Mouse (Mus musculus): ENCODE results near the gene Npdc1. TPM values are rescaled to one million over a fixed set of nuclear protein-coding genes. Genes with fewer than 3 reads are reported as not detected.

The Npdc1 gene
- total RNA-seq, 2 experiments from 2014 or later: 14.9 to 16.9 TPM

DNA sequence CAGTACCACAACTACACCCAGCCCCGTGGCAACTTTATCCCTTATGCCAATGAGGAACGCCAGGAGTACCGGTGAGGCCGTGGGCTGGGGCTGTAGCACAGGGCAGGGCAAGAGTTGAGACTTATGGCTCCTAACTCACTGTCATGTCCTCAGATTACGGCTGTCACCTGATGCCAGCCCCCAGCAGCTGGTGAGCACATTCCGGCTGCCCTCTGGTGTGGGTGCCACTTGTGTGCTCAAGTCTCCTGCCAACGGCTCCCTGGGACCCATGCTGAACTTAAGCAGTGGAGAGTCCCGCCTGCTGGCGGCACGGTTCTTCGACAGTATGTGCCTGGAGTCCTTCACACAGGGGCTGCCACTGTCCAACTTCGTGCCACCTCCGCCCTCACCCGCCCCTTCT lies 43.5 kb downstream of the Npdc1 start:
- intact Hi-C loops (cut with DNase I): no loop called here
- no peak for TF ChIP-seq CTCF (IDR thresholded peaks at IDR 0.05)
- H3K4me3 ChIP-seq: no peak overlapping the region
- DNase-seq: no peak
- H3K27ac ChIP-seq: no peak overlapping the region

DNA sequence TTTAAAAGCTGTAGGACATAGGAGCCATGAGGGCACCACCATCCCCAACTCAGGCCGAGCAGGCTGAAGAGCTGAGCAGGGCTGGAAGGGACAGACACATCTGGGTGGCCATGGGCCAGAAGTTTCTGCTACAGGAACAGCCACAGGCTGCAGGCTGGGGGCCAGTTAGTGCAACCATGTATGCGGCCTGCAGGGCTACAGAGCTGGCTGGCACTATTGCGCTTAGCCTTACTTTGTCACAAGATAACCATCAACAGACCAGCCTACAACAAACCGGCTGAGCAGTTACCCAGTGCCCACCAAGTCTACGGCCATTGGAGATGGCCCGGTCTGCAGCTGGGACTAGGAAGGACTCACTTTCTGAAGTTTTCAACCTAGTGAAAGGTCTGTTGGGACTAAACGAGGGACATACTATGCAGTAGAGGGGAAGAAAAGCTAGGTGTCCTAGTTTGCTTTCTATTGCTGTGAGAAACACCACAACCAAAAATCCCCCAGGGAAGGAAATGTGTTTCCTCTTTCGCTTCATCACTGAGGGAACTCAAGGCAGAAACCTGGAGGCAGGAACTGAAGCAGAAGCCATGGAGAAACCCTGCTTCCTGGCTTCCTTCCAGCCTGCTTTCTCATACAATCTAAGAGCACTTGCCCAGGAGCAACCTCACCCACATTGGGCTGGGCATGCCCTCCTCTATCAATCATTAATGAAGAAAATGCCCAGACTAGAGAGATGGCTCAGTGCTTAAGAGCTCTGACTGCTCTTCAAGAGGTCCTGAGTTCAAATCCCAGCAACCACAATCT lies 51.9 kb downstream of the Npdc1 start:
- peak; percentile 19 for DNase-seq
- intact Hi-C loops (cut with DNase I): no loop called here
- Histone ChIP-seq H3K27ac (no peak overlapping the region), H3K4me3 (no peak overlapping the region)
- TF ChIP-seq CTCF (IDR thresholded peaks at IDR 0.05): no peak

DNA sequence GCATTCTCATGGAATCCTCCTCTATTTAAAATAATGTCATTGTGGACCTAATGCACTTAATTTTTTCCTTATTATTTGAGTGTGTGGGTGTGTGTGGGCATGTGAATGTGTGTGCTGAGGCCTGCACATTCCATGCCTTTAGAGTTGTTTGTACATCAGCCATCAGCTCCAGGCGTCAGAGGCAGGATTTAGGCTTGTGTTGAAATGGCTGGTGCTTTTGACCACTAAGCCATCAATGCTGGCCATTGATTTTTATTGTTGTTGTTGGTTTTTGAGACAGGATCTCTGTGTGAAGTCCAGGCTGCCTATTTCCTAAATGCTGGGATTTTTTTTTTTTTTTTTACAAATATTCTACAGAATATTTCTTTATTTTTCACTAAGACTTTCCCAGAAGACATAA lies 53.8 kb downstream of the Npdc1 start:
- Histone ChIP-seq H3K4me3 (no peak overlapping the region), H3K27ac (no peak overlapping the region)
- no peak for TF ChIP-seq CTCF (IDR thresholded peaks at IDR 0.05)
- intact Hi-C loops (cut with DNase I): no loop called here
- no peak for DNase-seq

DNA sequence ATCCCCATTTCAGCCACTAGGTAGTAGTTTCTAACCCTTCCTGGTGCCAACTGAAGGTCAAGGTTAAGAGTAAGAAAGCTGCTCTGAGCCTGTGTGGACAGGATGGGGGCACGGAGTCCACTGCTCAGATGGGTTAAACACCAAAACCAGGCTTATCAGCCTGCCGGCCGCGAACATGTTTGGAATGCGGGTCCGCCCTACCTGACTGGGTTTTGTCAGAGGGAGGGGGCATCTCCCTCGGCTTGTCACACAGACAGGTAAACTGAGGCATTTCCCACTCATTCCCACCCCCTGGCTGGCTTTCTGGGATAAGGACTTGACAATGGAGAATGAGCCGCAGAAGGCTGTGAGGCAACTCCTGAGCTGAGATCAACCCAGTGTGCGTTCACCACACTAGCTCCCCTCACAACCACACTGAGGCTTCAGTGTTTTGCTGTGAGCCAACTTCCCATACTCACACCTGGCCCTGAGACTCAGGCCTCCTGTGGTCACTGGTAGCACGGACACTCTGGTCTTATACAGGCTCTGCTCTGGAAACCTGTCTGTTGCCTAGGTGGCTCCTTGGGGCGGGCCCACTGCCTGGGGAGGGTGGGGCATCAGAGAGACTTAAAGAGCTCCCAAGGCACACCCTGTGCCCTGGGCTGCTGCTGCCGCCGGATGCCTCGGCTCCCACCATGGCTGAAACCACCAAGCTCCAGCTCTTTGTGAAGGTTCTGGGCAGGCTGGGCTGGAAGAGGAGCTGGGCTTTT lies 57.2 kb downstream of the Npdc1 start, which contains the start of gene Clic3:
Gene Clic3 (plus strand): TSS at position 634 of the 749 bp plus-strand sequence.
- H3K27ac ChIP-seq: no peak within 1 kb of the TSS
- no peak for TF ChIP-seq CTCF (IDR thresholded peaks at IDR 0.05)
- DNase-seq: no peak
- H3K4me3 ChIP-seq: no peak within 1 kb of the TSS
- intact Hi-C loops (cut with DNase I): no loop called here

DNA sequence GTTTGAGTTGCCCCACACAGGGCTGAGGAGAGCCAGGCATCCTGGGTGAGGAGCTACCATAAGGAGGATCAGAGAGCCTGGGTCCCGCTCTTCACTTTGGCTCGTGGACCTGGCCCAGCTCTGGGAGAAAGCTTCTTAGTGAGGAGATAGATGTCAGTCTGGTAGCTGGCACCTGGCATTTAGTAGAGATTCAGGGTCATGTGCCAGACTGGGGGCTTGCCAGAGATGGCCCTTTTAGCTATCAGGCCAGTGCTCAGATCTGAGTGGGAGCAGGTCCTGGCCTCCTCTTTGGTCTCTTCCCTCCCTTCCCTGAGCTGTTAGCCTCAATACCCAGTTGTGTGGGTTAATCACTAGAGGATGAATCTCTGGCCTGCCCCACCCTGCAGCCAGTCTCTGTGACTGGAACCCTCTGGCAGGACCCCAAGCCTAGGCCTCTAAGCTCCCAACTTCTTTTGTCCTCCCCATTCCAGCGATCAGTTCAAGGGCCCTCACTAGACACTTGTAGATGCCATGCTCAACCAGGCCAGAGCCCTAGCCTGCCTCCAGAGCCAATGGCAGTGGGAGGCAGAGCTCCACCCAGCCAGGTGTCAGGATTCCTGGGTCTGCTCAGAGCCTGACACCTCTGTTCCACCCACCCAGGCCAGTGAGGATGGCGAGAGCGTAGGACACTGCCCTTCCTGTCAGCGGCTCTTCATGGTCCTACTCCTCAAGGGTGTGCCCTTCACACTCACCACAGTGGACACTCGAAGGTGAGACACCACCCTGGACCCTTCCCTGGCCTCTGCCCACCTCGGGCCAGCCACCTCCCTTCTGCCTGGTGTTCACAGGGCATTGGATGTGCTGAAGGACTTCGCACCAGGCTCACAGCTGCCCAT lies 58.1 kb downstream of the Npdc1 start:
- no peak for DNase-seq
- Histone ChIP-seq H3K27ac (no peak overlapping the region), H3K4me3 (no peak overlapping the region)
- intact Hi-C loops (cut with DNase I): no loop called here
- TF ChIP-seq CTCF (IDR thresholded peaks at IDR 0.05): no peak

DNA sequence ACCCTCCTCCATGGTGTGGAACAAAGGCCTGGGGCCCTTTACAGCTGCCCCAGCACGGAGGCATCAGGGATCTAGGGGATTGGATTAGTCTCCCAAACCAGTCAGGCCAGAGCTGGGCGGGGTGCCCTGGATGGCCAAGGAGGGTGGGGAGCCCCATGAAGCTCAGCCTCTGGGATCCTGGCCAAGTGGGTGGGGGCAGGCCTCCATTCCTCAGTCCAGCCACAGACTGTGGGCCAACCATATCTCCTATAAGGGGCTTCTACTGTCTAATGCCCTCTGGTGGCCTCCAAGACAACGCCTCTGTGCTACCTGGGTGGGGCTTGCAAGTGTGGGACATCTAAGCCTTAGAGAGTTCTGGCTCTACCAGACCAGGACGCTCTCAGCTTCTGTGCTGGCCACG lies 59.8 kb downstream of the Npdc1 start:
- peak; percentile 79 for DNase-seq
- Histone ChIP-seq H3K4me3 (no peak overlapping the region), H3K27ac (no peak overlapping the region)
- intact Hi-C loops (cut with DNase I): no loop called here
- no peak for TF ChIP-seq CTCF (IDR thresholded peaks at IDR 0.05)

Small RNA genes within 50 kb of the gene (microRNA-seq; reads per million reads assigned to microRNA genes)
- gene Mir3087: not detected

Other genes with a start within 250 kb of the Npdc1 start
- gene Nrarp, start 218.6 kb upstream of the Npdc1 start, total RNA-seq (2021): 1 to 10 TPM; 4.0 to 5.2 TPM
- 1 to 10 TPM in 1 of 2 experiments, under 1 TPM in 1; 0.59 to 1.0 TPM for gene Tor4a, start 202.5 kb upstream of the Npdc1 start, total RNA-seq (2021)
- gene Nelfb, start 187.9 kb upstream of the Npdc1 start, total RNA-seq (2021): 10 to 100 TPM; 22.3 to 23.1 TPM
- not detected for gene Stpg3, start 184.7 kb upstream of the Npdc1 start, total RNA-seq (2021)
- gene Fam166a, start 180.6 kb upstream of the Npdc1 start, total RNA-seq (2021): not detected
- gene Tubb4b, start 174.6 kb upstream of the Npdc1 start, total RNA-seq (2021): 100 to 1,000 TPM; 185 to 269 TPM
- gene Slc34a3, start 165.0 kb upstream of the Npdc1 start, total RNA-seq (2021): not detected
- gene Rnf224, start 162.6 kb upstream of the Npdc1 start, total RNA-seq (2021): not detected
- gene Rnf208, start 157.1 kb upstream of the Npdc1 start, total RNA-seq (2021): under 1 TPM; 0.39 to 0.56 TPM
- gene Cysrt1, start 156.9 kb upstream of the Npdc1 start, total RNA-seq (2021): not detected
- 1 to 10 TPM in 1 of 2 experiments, under 1 TPM in 1; 0.86 to 1.2 TPM for gene AL732309.1, start 152.5 kb upstream of the Npdc1 start, total RNA-seq (2021)
- gene Tmem203, start 143.9 kb upstream of the Npdc1 start, total RNA-seq (2021): 10 to 100 TPM; 11.4 to 12.6 TPM
- 1 to 10 TPM; 3.1 to 3.5 TPM for gene Tprn, start 136.7 kb upstream of the Npdc1 start, total RNA-seq (2021)
- gene Ssna1, start 126.9 kb upstream of the Npdc1 start, total RNA-seq (2021): 10 to 100 TPM; 28.0 to 35.5 TPM
- gene Anapc2, start 126.9 kb upstream of the Npdc1 start, total RNA-seq (2021): 10 to 100 TPM; 29.7 to 32.3 TPM
- gene Tmem210, start 111.2 kb upstream of the Npdc1 start, total RNA-seq (2021): not detected
- not detected for gene Lrrc26, start 109.4 kb upstream of the Npdc1 start, total RNA-seq (2021)
- not detected for gene Grin1, start 80.2 kb upstream of the Npdc1 start, total RNA-seq (2021)
- 10 to 100 TPM; 12.9 to 16.0 TPM for gene Man1b1, start 67.0 kb upstream of the Npdc1 start, total RNA-seq (2021)
- 10 to 100 TPM; 14.0 to 16.5 TPM for gene Dpp7, start 43.0 kb upstream of the Npdc1 start, total RNA-seq (2021)
- 1 to 10 TPM; 4.3 to 5.4 TPM for gene Uap1l1, start 33.7 kb upstream of the Npdc1 start, total RNA-seq (2021)
- gene Sapcd2, start 27.0 kb upstream of the Npdc1 start, total RNA-seq (2021): not detected
- 1 to 10 TPM; 6.5 to 8.8 TPM for gene Entpd2, start 3.5 kb upstream of the Npdc1 start, total RNA-seq (2021)
- gene Fut7, start 23.9 kb downstream of the Npdc1 start, total RNA-seq (2021): not detected
- 10 to 100 TPM; 15.1 to 15.3 TPM for gene Abca2, start 29.4 kb downstream of the Npdc1 start, total RNA-seq (2021)
- gene Clic3, start 57.5 kb downstream of the Npdc1 start, total RNA-seq (2021): 1 to 10 TPM in 1 of 2 experiments, under 1 TPM in 1; 0.31 to 1.1 TPM
- gene Paxx, start 61.7 kb downstream of the Npdc1 start, total RNA-seq (2021): 10 to 100 TPM; 13.6 to 14.4 TPM
- not detected for gene Ptgds, start 70.7 kb downstream of the Npdc1 start, total RNA-seq (2021)
- not detected for gene Lcn12, start 94.6 kb downstream of the Npdc1 start, total RNA-seq (2021)
- gene Fbxw5, start 101.4 kb downstream of the Npdc1 start, total RNA-seq (2021): 10 to 100 TPM; 76.9 to 88.4 TPM
- 1 to 10 TPM; 1.1 to 1.6 TPM for gene C8g, start 102.4 kb downstream of the Npdc1 start, total RNA-seq (2021)
- 10 to 100 TPM; 12.4 to 13.1 TPM for gene Traf2, start 147.6 kb downstream of the Npdc1 start, total RNA-seq (2021)
- gene Edf1, start 158.5 kb downstream of the Npdc1 start, total RNA-seq (2021): 100 to 1,000 TPM; 152 to 179 TPM
- gene Mamdc4, start 175.5 kb downstream of the Npdc1 start, total RNA-seq (2021): 1 to 10 TPM; 1.6 to 4.0 TPM
- gene Phpt1, start 175.9 kb downstream of the Npdc1 start, total RNA-seq (2021): 10 to 100 TPM; 52.7 to 64.7 TPM
- not detected for gene Ajm1, start 182.4 kb downstream of the Npdc1 start, total RNA-seq (2021)
- 10 to 100 TPM; 85.6 to 95.2 TPM for gene Rabl6, start 209.2 kb downstream of the Npdc1 start, total RNA-seq (2021)
- gene Ccdc183, start 218.3 kb downstream of the Npdc1 start, total RNA-seq (2021): not detected
- 10 to 100 TPM; 14.9 to 15.1 TPM for gene Tmem141, start 222.7 kb downstream of the Npdc1 start, total RNA-seq (2021)
- gene Fcna, start 228.7 kb downstream of the Npdc1 start, total RNA-seq (2021): 1 to 10 TPM; 1.8 to 5.3 TPM

All from gastrocnemius, adult 2 months (tissue).